Mouse (Mus musculus) ES-Bruce4 (cell line): ENCODE measurements around the gene Olfr292. TPM values are rescaled to one million over a fixed set of nuclear protein-coding genes. Genes with fewer than 3 reads are reported as not detected.

ENCODE experiments used
- H3K27ac ChIP-seq: 2 replicates; pipeline ENCODE4 v1.5.1; 2012; ENCODE audit warnings: low read length, inconsistent platforms; ENCODE audit not compliant: insufficient read depth
- H3K27me3 ChIP-seq: 2 replicates; pipeline ENCODE4 v1.6.1; 2012; ENCODE audit warnings: mild to moderate bottlenecking, low read length, inconsistent platforms; ENCODE audit not compliant: control insufficient read depth, poor library complexity, insufficient read depth, severe bottlenecking
- H3K36me3 ChIP-seq: 2 replicates; pipeline ENCODE4 v1.6.1; 2012; ENCODE audit warnings: inconsistent platforms, mild to moderate bottlenecking, low read length, moderate library complexity; ENCODE audit not compliant: control insufficient read depth, poor library complexity, insufficient read depth, severe bottlenecking
- H3K4me1 ChIP-seq: one replicate; pipeline ENCODE4 v1.8.1; 2011; ENCODE audit warnings: low read length; ENCODE audit not compliant: control insufficient read depth, insufficient read depth
- H3K4me3 ChIP-seq: 2 replicates; pipeline ENCODE4 v1.5.1; 2011; ENCODE audit warnings: low read depth, mild to moderate bottlenecking, low read length
- H3K9ac ChIP-seq: 2 replicates; pipeline ENCODE4 v1.6.1; 2012; ENCODE audit warnings: low read depth, mild to moderate bottlenecking, inconsistent platforms; ENCODE audit not compliant: poor library complexity, severe bottlenecking
- H3K9me3 ChIP-seq: replicated peaks from 2 replicates; pipeline ENCODE4 v1.6.1; 2012; ENCODE audit warnings: mild to moderate bottlenecking, low read length, inconsistent platforms; ENCODE audit not compliant: control insufficient read depth, poor library complexity, insufficient read depth, severe bottlenecking
- CTCF ChIP-seq: IDR thresholded peaks from one replicate; pipeline ENCODE4 v1.8.1; 2011; ENCODE audit warnings: low read depth, low read length
- EP300 ChIP-seq: IDR thresholded peaks from 2 replicates; pipeline ENCODE4 v1.6.1; 2011; ENCODE audit warnings: low read depth, low read length; ENCODE audit not compliant: insufficient read depth
- POLR2A ChIP-seq: IDR thresholded peaks from one replicate; pipeline ENCODE4 v1.8.1; 2011; ENCODE audit warnings: low read length; ENCODE audit not compliant: insufficient read depth
- polyA plus RNA-seq: library from polyadenylated mRNA; stranded (reverse); fragments of >200 nt; gene quantifications from 2 replicates; pipeline ENCODE4 v1.2.4, GENCODE M21; 2011; ENCODE audit warnings: low read depth; ENCODE audit not compliant: missing spikeins, insufficient read depth, insufficient read length

The Olfr292 gene
- not detected in 2 replicates for polyA plus RNA-seq

DNA sequence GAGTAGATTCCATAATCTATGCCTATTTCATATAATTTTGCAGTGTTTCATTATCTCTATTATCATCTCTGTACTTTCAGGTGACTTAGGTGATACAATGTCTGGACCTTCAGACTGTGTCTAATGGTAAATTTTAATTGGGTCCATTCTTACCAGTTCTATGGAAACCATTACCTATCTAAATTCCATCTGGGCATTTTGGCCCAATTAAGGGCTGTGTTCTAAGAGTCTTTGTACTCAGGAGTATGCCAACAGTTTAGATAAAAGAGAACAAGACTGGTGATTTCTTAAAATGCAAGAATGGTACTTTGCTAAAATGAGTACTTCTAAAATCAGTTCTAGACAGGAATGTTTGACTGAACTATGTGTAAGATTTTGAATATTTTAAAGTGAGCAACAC, at the start of gene Olfr292:
Olfr292 (plus strand) TSS at position 301 of the 400 bp plus-strand sequence.
- TF ChIP-seq CTCF, result no peak
- TF ChIP-seq POLR2A, result no peak
- no peak for TF ChIP-seq EP300
- Histone ChIP-seq H3K9ac (no peak within 1 kb of the TSS), H3K36me3 (no peaks in the 10 kb centered on the region), H3K9me3 (no peaks in the 10 kb centered on the region), H3K27me3 (no peaks in the 10 kb centered on the region), H3K27ac (no peak within 1 kb of the TSS), H3K4me3 (no peak within 1 kb of the TSS), H3K4me1 (no peaks in the 10 kb centered on the region)

DNA sequence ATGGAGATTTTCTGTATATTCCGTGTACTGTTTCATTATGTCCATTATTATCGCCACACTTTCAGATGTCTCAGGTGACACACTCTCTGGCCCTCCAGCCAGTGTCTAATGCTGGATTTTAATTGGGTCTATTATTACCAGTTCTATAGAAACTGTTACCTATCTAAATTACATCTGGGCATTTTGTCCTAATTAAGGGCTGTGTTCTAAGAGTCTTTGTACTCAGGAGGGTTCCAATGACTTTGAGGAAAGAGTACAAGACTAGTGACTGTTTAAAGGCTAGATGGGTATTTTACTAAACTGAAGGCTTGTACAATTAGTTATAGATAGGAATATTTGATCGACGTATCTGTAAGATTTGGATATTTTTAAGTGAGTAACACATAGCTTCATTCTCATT, 39.4 kb upstream of the Olfr292 start, which contains the start of gene Olfr293:
Olfr293 (plus strand) TSS at position 301 of the 400 bp plus-strand sequence.
- TF ChIP-seq CTCF (no peak), POLR2A (no peak), EP300 (no peak)
- Histone ChIP-seq H3K4me3 (no peak within 1 kb of the TSS), H3K4me1 (no peaks in the 10 kb centered on the region), H3K9me3 (no peaks in the 10 kb centered on the region), H3K27ac (no peak within 1 kb of the TSS), H3K36me3 (no peaks in the 10 kb centered on the region), H3K27me3 (no peaks in the 10 kb centered on the region), H3K9ac (no peak within 1 kb of the TSS)

DNA sequence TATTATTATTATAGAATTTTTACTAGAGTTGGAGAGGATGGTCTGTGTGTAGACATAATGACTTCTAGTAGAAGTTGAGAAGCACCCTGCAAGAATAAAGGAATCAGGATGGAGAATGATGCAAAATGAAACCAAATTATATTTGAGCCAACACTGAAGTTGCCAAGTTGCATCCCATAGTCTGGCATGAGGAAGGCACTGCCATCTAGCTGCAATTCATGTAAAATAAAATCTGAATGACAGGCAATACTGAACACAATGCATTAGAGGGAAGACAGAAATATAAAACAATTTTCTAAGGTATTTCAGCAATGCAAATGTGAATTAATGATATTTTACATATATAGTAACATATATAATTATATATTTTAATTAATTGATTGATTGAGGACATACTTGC, 36.9 kb downstream of the Olfr292 start:
- Histone ChIP-seq H3K4me1 (no peaks in the 10 kb centered on the region), H3K27me3 (no peaks in the 10 kb centered on the region), H3K9me3 (no peaks in the 10 kb centered on the region), H3K36me3 (no peaks in the 10 kb centered on the region), H3K9ac (no peak overlapping the region), H3K27ac (no peak overlapping the region), H3K4me3 (no peak overlapping the region)
- no peak for TF ChIP-seq POLR2A
- TF ChIP-seq CTCF, result no peak
- TF ChIP-seq EP300, result no peak

Other genes with a start within 250 kb of the Olfr292 start
- not detected in 2 replicates for gene Olfr299, start 228.4 kb upstream of the Olfr292 start, polyA plus RNA-seq
- gene Olfr298, start 195.8 kb upstream of the Olfr292 start, polyA plus RNA-seq, result not detected in 2 replicates
- not detected in 2 replicates for gene Olfr297, start 168.4 kb upstream of the Olfr292 start, polyA plus RNA-seq
- not detected in 2 replicates for gene Olfr295, start 104.5 kb upstream of the Olfr292 start, polyA plus RNA-seq
- not detected in 2 replicates for gene Olfr294, start 71.7 kb upstream of the Olfr292 start, polyA plus RNA-seq
- not detected in 2 replicates for gene Olfr293, start 39.3 kb upstream of the Olfr292 start, polyA plus RNA-seq
- 0.24 TPM in 1 of 2 replicates, not detected in the other for gene Folh1, start 87.6 kb downstream of the Olfr292 start, polyA plus RNA-seq
- not detected in 2 replicates for gene Vmn2r77, start 106.7 kb downstream of the Olfr292 start, polyA plus RNA-seq
- not detected in 2 replicates for gene Vmn2r78, start 226.8 kb downstream of the Olfr292 start, polyA plus RNA-seq